Mouse (Mus musculus) MN1 (cell line): Measurements from ENCODE around the gene Ttc28.
A peak's percentile ranks its signal among the peaks of the same experiment; 100 is the strongest.

Source experiments
- DNase-seq: peaks from one replicate; pipeline ENCODE4 v3.0.0-alpha.2; 2016; ENCODE audit warnings: low spot score

The Ttc28 gene

GRCm38 (mm10) chr5:111131561-111131960, 252.0 kb downstream of the Ttc28 start:
- DNase-seq, result no peak

- no peak for DNase-seq
These were observed 253.5 kb downstream of the Ttc28 start for GRCm38 (mm10) chr5:111133150-111133549.

- no peak for DNase-seq
These were observed 254.2 kb downstream of the Ttc28 start for GRCm38 (mm10) chr5:111133754-111134153.

- no peak for DNase-seq
These were observed 257.7 kb downstream of the Ttc28 start for GRCm38 (mm10) chr5:111137283-111137682.

GRCm38 (mm10) chr5:111137742-111138141, 258.1 kb downstream of the Ttc28 start:
- DNase-seq, result no peak

- DNase-seq, result no peak
These were observed 258.7 kb downstream of the Ttc28 start for GRCm38 (mm10) chr5:111138239-111138833.

- no peak for DNase-seq
These were observed 259.4 kb downstream of the Ttc28 start for GRCm38 (mm10) chr5:111138927-111139565.

- DNase-seq, result no peak
These were observed 260.0 kb downstream of the Ttc28 start for GRCm38 (mm10) chr5:111139622-111140021.

GRCm38 (mm10) chr5:111141139-111141885, 261.7 kb downstream of the Ttc28 start:
- no peak for DNase-seq

- DNase-seq, result no peak
These were observed 263.2 kb downstream of the Ttc28 start for GRCm38 (mm10) chr5:111142837-111143236.

GRCm38 (mm10) chr5:111144411-111144810, 264.8 kb downstream of the Ttc28 start:
- DNase-seq, result no peak

- DNase-seq, result no peak
These were observed 271.0 kb downstream of the Ttc28 start for GRCm38 (mm10) chr5:111150581-111150980.

- DNase-seq, result no peak
These were observed 272.5 kb downstream of the Ttc28 start for GRCm38 (mm10) chr5:111151882-111152759.

- no peak for DNase-seq
These were observed 275.0 kb downstream of the Ttc28 start for GRCm38 (mm10) chr5:111154586-111154985.

- DNase-seq, result no peak
These were observed 275.7 kb downstream of the Ttc28 start for GRCm38 (mm10) chr5:111155271-111155670.

GRCm38 (mm10) chr5:111155928-111156327, 276.3 kb downstream of the Ttc28 start:
- DNase-seq, result no peak

- DNase-seq, result no peak
These were observed 278.7 kb downstream of the Ttc28 start for GRCm38 (mm10) chr5:111158266-111158665.

- no peak for DNase-seq
These were observed 280.2 kb downstream of the Ttc28 start for GRCm38 (mm10) chr5:111159628-111160321.

- DNase-seq, result peak; percentile 29
These were observed 281.7 kb downstream of the Ttc28 start for GRCm38 (mm10) chr5:111161146-111161930.

- DNase-seq, result no peak
These were observed 283.3 kb downstream of the Ttc28 start for GRCm38 (mm10) chr5:111162857-111163256.

GRCm38 (mm10) chr5:111163377-111163776, 283.8 kb downstream of the Ttc28 start:
- no peak for DNase-seq
